Mouse (Mus musculus) heart, adult 2 months (tissue): ENCODE measurements at regions not wholly inside any gene's neighbourhood (a gene's known extent, or its start where the extent isn't known, plus 50 kb on each side); places are given as distances from the start of the nearest gene placed in this dataset.

Experiments used
- CTCF ChIP-seq: fragments of 200-600 bp; IDR thresholded peaks from 2 replicates; pipeline ENCODE4 v1.8.1; 2022; ENCODE audit warnings: antibody characterized with exemption, mild to moderate bottlenecking, moderate library complexity
- EP300 ChIP-seq: fragments of 200-500 bp; IDR thresholded peaks from 2 replicates; pipeline ENCODE4 v1.6.1; 2011; ENCODE audit warnings: low read depth, low read length, control low read depth; ENCODE audit not compliant: insufficient read depth
- POLR2A ChIP-seq: fragments of 200-500 bp; IDR thresholded peaks from 2 replicates; pipeline ENCODE4 v1.6.1; 2011; ENCODE audit warnings: mild to moderate bottlenecking, low read depth, low read length, control low read depth; ENCODE audit not compliant: insufficient read depth

DNA sequence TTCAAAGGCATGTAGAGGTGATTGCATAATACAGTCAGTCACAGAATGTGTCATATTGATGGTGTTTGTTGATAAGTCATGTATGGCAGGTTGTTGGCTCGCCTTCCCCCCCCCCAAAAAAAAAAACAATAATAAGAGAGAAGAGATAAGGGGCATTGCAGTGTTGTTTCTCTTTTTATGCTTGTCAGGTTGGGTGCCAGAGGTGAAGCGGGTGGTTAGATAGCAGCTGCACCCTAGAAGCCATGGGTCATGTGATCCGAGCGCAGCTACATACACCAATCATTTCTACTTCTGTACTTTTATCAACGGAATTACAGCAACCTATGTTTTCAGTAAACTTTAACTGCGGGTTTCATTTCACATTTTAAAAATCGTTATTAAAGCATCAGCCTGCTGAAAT, 94.5 kb downstream of the 1700020N01Rik start:
- TF ChIP-seq EP300 (no peak), POLR2A (no peak), CTCF (no peak)
